Mouse (Mus musculus) limb, embryonic 15.5 days (tissue): ENCODE results near the gene Slc6a6. TPM values are rescaled to one million over a fixed set of nuclear protein-coding genes. Genes with fewer than 3 reads are reported as not detected.
A peak's percentile ranks its signal among the peaks of the same experiment; 100 is the strongest.

Experiments used
- ATAC-seq: fragments of 200-750 bp; cut with Nextera tagmentation; 2 replicates; pipeline ENCODE4 v1.8.0; 2017; ENCODE audit warnings: low read depth, moderate TSS enrichment; ENCODE audit not compliant: insufficient number of reproducible peaks, low FRiP score, low TSS enrichment
- H3K27ac ChIP-seq: fragments of 300-500 bp; sonication (generic); 2 replicates; pipeline ENCODE4 v1.5.1; 2015; ENCODE audit warnings: moderate library complexity, mild to moderate bottlenecking, inconsistent platforms
- H3K27me3 ChIP-seq: fragments of 300-500 bp; sonication (generic); 2 replicates; pipeline ENCODE4 v1.6.1; 2015; ENCODE audit warnings: inconsistent platforms
- H3K36me3 ChIP-seq: fragments of 300-500 bp; sonication (generic); 2 replicates; pipeline ENCODE4 v1.6.1; 2015; ENCODE audit warnings: inconsistent platforms
- H3K4me1 ChIP-seq: fragments of 300-500 bp; sonication (generic); 2 replicates; pipeline ENCODE4 v1.6.1; 2015; ENCODE audit warnings: inconsistent platforms
- H3K4me2 ChIP-seq: fragments of 300-500 bp; sonication (generic); 2 replicates; pipeline ENCODE4 v1.6.1; 2015; ENCODE audit warnings: mild to moderate bottlenecking, inconsistent platforms
- H3K4me3 ChIP-seq: fragments of 300-500 bp; sonication (generic); 2 replicates; pipeline ENCODE4 v1.5.1; 2015; ENCODE audit warnings: mild to moderate bottlenecking, inconsistent platforms
- H3K9ac ChIP-seq: fragments of 300-500 bp; sonication (generic); 2 replicates; pipeline ENCODE4 v1.6.1; 2015; ENCODE audit warnings: inconsistent platforms
- H3K9me3 ChIP-seq: fragments of 300-500 bp; sonication (generic); 2 replicates; pipeline ENCODE4 v1.6.1; 2016; ENCODE audit warnings: inconsistent platforms
- WGBS: fragments of 180-500 bp; shearing (Covaris S2); methylation state at CpG from one replicate; pipeline ENCODE4 v1.1.7; 2015; 5-methylcytosine and 5-hydroxymethylcytosine counted together
- polyA plus RNA-seq: library from polyadenylated mRNA; unstranded; fragments of >200 nt; fragmentation: Nextera tagmentation; extraction: Ambion mirVana; gene quantifications from 2 replicates; pipeline ENCODE4 v1.2.1, GENCODE M21; 2015

The Slc6a6 gene
- polyA plus RNA-seq, 1 experiment from 2014 or later = 46.8 TPM

GRCm38 (mm10) chr6:91737451-91737850 is 53.6 kb downstream of the Slc6a6 start:
- Histone ChIP-seq H3K36me3 (peaks cover 59% of the 10 kb centered on the region), H3K27me3 (no peaks in the 10 kb centered on the region), H3K27ac (no peak overlapping the region), H3K4me1 (peaks cover 31% of the 10 kb centered on the region), H3K4me3 (no peak overlapping the region), H3K9ac (no peak overlapping the region), H3K4me2 (no peak overlapping the region), H3K9me3 (no peaks in the 10 kb centered on the region)
- WGBS = 89% methylated on average over 7 of the region's 7 CpGs
- no peak for ATAC-seq

- no peak overlapping the region for H3K27ac ChIP-seq
- no peak overlapping the region for H3K4me2 ChIP-seq
- peaks cover 31% of the 10 kb centered on the region for H3K4me1 ChIP-seq
- H3K36me3 ChIP-seq = peaks cover 65% of the 10 kb centered on the region
- H3K27me3 ChIP-seq = no peaks in the 10 kb centered on the region
- ATAC-seq = no peak
- no peak overlapping the region for H3K9ac ChIP-seq
- 53% methylated on average over 5 of the region's 5 CpGs for WGBS
- no peak overlapping the region for H3K4me3 ChIP-seq
- no peaks in the 10 kb centered on the region for H3K9me3 ChIP-seq
Measured at GRCm38 (mm10) chr6:91738058-91738457, 54.2 kb downstream of the Slc6a6 start.

- peaks cover 62% of the 10 kb centered on the region for H3K36me3 ChIP-seq
- peaks cover 25% of the 10 kb centered on the region for H3K4me1 ChIP-seq
- no peaks in the 10 kb centered on the region for H3K9me3 ChIP-seq
- no peak overlapping the region for H3K9ac ChIP-seq
- H3K4me2 ChIP-seq = no peak overlapping the region
- H3K27ac ChIP-seq = 0 out of 2 replicates have a peak overlapping the region, but pooled peaks have one; percentile 3
- peak; percentile 26; the same call in 1 of the 2 replicates for ATAC-seq
- H3K27me3 ChIP-seq = no peaks in the 10 kb centered on the region
- H3K4me3 ChIP-seq = no peak overlapping the region
- WGBS = 64% methylated on average over 11 of the region's 11 CpGs
Measured at GRCm38 (mm10) chr6:91741046-91741445, 57.2 kb downstream of the Slc6a6 start.

- Histone ChIP-seq H3K4me2 (no peak overlapping the region), H3K9ac (no peak overlapping the region), H3K4me1 (peaks cover 10% of the 10 kb centered on the region), H3K4me3 (no peak overlapping the region), H3K9me3 (no peaks in the 10 kb centered on the region), H3K36me3 (peaks cover 68% of the 10 kb centered on the region), H3K27me3 (no peaks in the 10 kb centered on the region), H3K27ac (no peak overlapping the region)
- WGBS = 84% methylated on average over 3 of the region's 3 CpGs
- ATAC-seq = no peak
Measured at GRCm38 (mm10) chr6:91742466-91742865, 58.6 kb downstream of the Slc6a6 start.

GRCm38 (mm10) chr6:91742995-91743394 is 59.1 kb downstream of the Slc6a6 start:
- H3K27me3 ChIP-seq = no peaks in the 10 kb centered on the region
- H3K27ac ChIP-seq = no peak overlapping the region
- no peak overlapping the region for H3K4me3 ChIP-seq
- H3K9me3 ChIP-seq = no peaks in the 10 kb centered on the region
- H3K9ac ChIP-seq = no peak overlapping the region
- no peak for ATAC-seq
- WGBS = 91% methylated on average over 8 of the region's 8 CpGs
- H3K36me3 ChIP-seq = peaks cover 69% of the 10 kb centered on the region
- H3K4me2 ChIP-seq = no peak overlapping the region
- H3K4me1 ChIP-seq = peaks cover 5% of the 10 kb centered on the region; the same call in 1 of the 2 replicates

GRCm38 (mm10) chr6:91743886-91744285 is 60.0 kb downstream of the Slc6a6 start:
- 54% methylated on average over 4 of the region's 4 CpGs for WGBS
- no peak overlapping the region for H3K27ac ChIP-seq
- no peaks in the 10 kb centered on the region for H3K9me3 ChIP-seq
- H3K4me2 ChIP-seq = no peak overlapping the region
- H3K36me3 ChIP-seq = peaks cover 69% of the 10 kb centered on the region
- no peak for ATAC-seq
- H3K4me3 ChIP-seq = no peak overlapping the region
- no peak overlapping the region for H3K9ac ChIP-seq
- H3K4me1 ChIP-seq = peaks cover 2% of the 10 kb centered on the region; the same call in 1 of the 2 replicates
- H3K27me3 ChIP-seq = no peaks in the 10 kb centered on the region

- peaks cover 2% of the 10 kb centered on the region; the same call in 1 of the 2 replicates for H3K4me1 ChIP-seq
- H3K4me2 ChIP-seq = no peak overlapping the region
- H3K36me3 ChIP-seq = peaks cover 71% of the 10 kb centered on the region
- ATAC-seq = no peak
- no peak overlapping the region for H3K4me3 ChIP-seq
- H3K27ac ChIP-seq = no peak overlapping the region
- H3K9ac ChIP-seq = no peak overlapping the region
- WGBS = 77% methylated on average over 3 of the region's 3 CpGs
- H3K9me3 ChIP-seq = no peaks in the 10 kb centered on the region
- H3K27me3 ChIP-seq = no peaks in the 10 kb centered on the region
Measured at GRCm38 (mm10) chr6:91745246-91745645, 61.4 kb downstream of the Slc6a6 start.

GRCm38 (mm10) chr6:91745947-91746582 is 62.2 kb downstream of the Slc6a6 start:
- no peak for ATAC-seq
- Histone ChIP-seq H3K27me3 (no peaks in the 10 kb centered on the region), H3K9ac (no peak overlapping the region), H3K4me3 (no peak overlapping the region), H3K9me3 (no peaks in the 10 kb centered on the region), H3K36me3 (peaks cover 75% of the 10 kb centered on the region), H3K4me1 (no peaks in the 10 kb centered on the region), H3K27ac (no peak overlapping the region), H3K4me2 (no peak overlapping the region)
- 68% methylated on average over 7 of the region's 7 CpGs for WGBS

- no peak overlapping the region for H3K4me2 ChIP-seq
- H3K4me3 ChIP-seq = no peak overlapping the region
- no peak overlapping the region for H3K9ac ChIP-seq
- no peaks in the 10 kb centered on the region for H3K9me3 ChIP-seq
- ATAC-seq = no peak
- no peak overlapping the region for H3K27ac ChIP-seq
- H3K27me3 ChIP-seq = no peaks in the 10 kb centered on the region
- H3K4me1 ChIP-seq = no peaks in the 10 kb centered on the region
- 81% methylated on average over 5 of the region's 5 CpGs for WGBS
- H3K36me3 ChIP-seq = peaks cover 81% of the 10 kb centered on the region
Measured at GRCm38 (mm10) chr6:91746776-91747175, 62.9 kb downstream of the Slc6a6 start.

GRCm38 (mm10) chr6:91750976-91751375 is 67.1 kb downstream of the Slc6a6 start:
- no peaks in the 10 kb centered on the region for H3K9me3 ChIP-seq
- no peak overlapping the region for H3K4me2 ChIP-seq
- no peak overlapping the region for H3K4me3 ChIP-seq
- H3K27me3 ChIP-seq = no peaks in the 10 kb centered on the region
- H3K36me3 ChIP-seq = peaks cover 67% of the 10 kb centered on the region
- no peak overlapping the region for H3K27ac ChIP-seq
- H3K4me1 ChIP-seq = no peaks in the 10 kb centered on the region; the same call in 1 of the 2 replicates
- no peak overlapping the region for H3K9ac ChIP-seq
- WGBS = 69% methylated on average over 3 of the region's 3 CpGs
- no peak for ATAC-seq

GRCm38 (mm10) chr6:91752884-91753283 is 69.0 kb downstream of the Slc6a6 start:
- Histone ChIP-seq H3K9ac (no peak overlapping the region), H3K36me3 (peaks cover 67% of the 10 kb centered on the region), H3K4me1 (no peaks in the 10 kb centered on the region; the same call in 1 of the 2 replicates), H3K27ac (no peak overlapping the region), H3K9me3 (no peaks in the 10 kb centered on the region), H3K4me2 (no peak overlapping the region), H3K27me3 (no peaks in the 10 kb centered on the region), H3K4me3 (no peak overlapping the region)
- WGBS = 70% methylated on average over 8 of the region's 8 CpGs
- no peak for ATAC-seq

- H3K9ac ChIP-seq = no peak overlapping the region
- no peak for ATAC-seq
- no peaks in the 10 kb centered on the region; the same call in 1 of the 2 replicates for H3K4me1 ChIP-seq
- H3K27me3 ChIP-seq = no peaks in the 10 kb centered on the region
- H3K4me2 ChIP-seq = no peak overlapping the region
- no peak overlapping the region for H3K27ac ChIP-seq
- H3K9me3 ChIP-seq = no peaks in the 10 kb centered on the region
- WGBS = 64% methylated on average over 6 of the region's 6 CpGs
- no peak overlapping the region for H3K4me3 ChIP-seq
- H3K36me3 ChIP-seq = peaks cover 56% of the 10 kb centered on the region
Measured at GRCm38 (mm10) chr6:91754098-91754497, 70.2 kb downstream of the Slc6a6 start.
